Mouse (Mus musculus): ENCODE measurements around the gene 5830411N06Rik. TPM values are rescaled to one million over a fixed set of nuclear protein-coding genes. Genes with fewer than 3 reads are reported as not detected.

The 5830411N06Rik gene
- not detected in 2 replicates for polyA plus RNA-seq (2015; fragmentation: Nextera tagmentation; extraction: Ambion mirVana)

GRCm38 (mm10) chr7:140247216-140247615, at the start of gene 5830411N06Rik:
Gene 5830411N06Rik (plus strand): TSS chr7:140247284.
- no peak within 1 kb of the TSS for H3K27ac ChIP-seq
- H3K4me3 ChIP-seq (replicated peaks): no peak within 1 kb of the TSS
- no peaks in the 10 kb centered on the region for H3K36me3 ChIP-seq
- H3K9me3 ChIP-seq: no peaks in the 10 kb centered on the region
- 77% methylated on average over 4 of the region's 4 CpGs for WGBS
- no peaks in the 10 kb centered on the region for H3K27me3 ChIP-seq (replicated peaks)
- no peak for ATAC-seq
- no peaks in the 10 kb centered on the region for H3K4me1 ChIP-seq (replicated peaks)
- no peak within 1 kb of the TSS for H3K4me2 ChIP-seq (replicated peaks)
- no peak within 1 kb of the TSS for H3K9ac ChIP-seq

GRCm38 (mm10) chr7:140201090-140201489, 46.0 kb upstream of the 5830411N06Rik start:
- no peak overlapping the region for H3K4me3 ChIP-seq (replicated peaks)
- no peaks in the 10 kb centered on the region for H3K27me3 ChIP-seq (replicated peaks)
- no peaks in the 10 kb centered on the region for H3K36me3 ChIP-seq
- ATAC-seq: no peak
- no peak overlapping the region for H3K4me2 ChIP-seq (replicated peaks)
- WGBS: 87% methylated on average over 4 of the region's 4 CpGs
- no peak overlapping the region for H3K9ac ChIP-seq
- H3K9me3 ChIP-seq: no peaks in the 10 kb centered on the region
- H3K27ac ChIP-seq: no peak overlapping the region
- H3K4me1 ChIP-seq (replicated peaks): no peaks in the 10 kb centered on the region

GRCm38 (mm10) chr7:140205864-140206263, 41.2 kb upstream of the 5830411N06Rik start, which contains the start of gene Olfr524:
Gene Olfr524 (minus strand): TSS chr7:140205964.
- Histone ChIP-seq H3K4me2 (replicated peaks) (no peak within 1 kb of the TSS), H3K4me3 (replicated peaks) (no peak within 1 kb of the TSS), H3K9ac (no peak within 1 kb of the TSS), H3K27ac (no peak within 1 kb of the TSS), H3K36me3 (no peaks in the 10 kb centered on the region), H3K27me3 (replicated peaks) (no peaks in the 10 kb centered on the region), H3K4me1 (replicated peaks) (no peaks in the 10 kb centered on the region), H3K9me3 (no peaks in the 10 kb centered on the region)
- ATAC-seq: no peak

- H3K9me3 ChIP-seq: no peaks in the 10 kb centered on the region
- no peaks in the 10 kb centered on the region for H3K4me1 ChIP-seq (replicated peaks)
- no peak overlapping the region for H3K27ac ChIP-seq
- no peaks in the 10 kb centered on the region for H3K36me3 ChIP-seq
- no peak overlapping the region for H3K4me2 ChIP-seq (replicated peaks)
- no peak overlapping the region for H3K9ac ChIP-seq
- ATAC-seq: no peak
- no peak overlapping the region for H3K4me3 ChIP-seq (replicated peaks)
- no peaks in the 10 kb centered on the region for H3K27me3 ChIP-seq (replicated peaks)
- 79% methylated on average over 3 of the region's 3 CpGs for WGBS
Measured at GRCm38 (mm10) chr7:140206904-140207303, 40.2 kb upstream of the 5830411N06Rik start.

- Histone ChIP-seq H3K27ac (no peak overlapping the region), H3K27me3 (replicated peaks) (no peaks in the 10 kb centered on the region), H3K36me3 (no peaks in the 10 kb centered on the region), H3K4me2 (replicated peaks) (no peak overlapping the region), H3K4me1 (replicated peaks) (no peaks in the 10 kb centered on the region), H3K4me3 (replicated peaks) (no peak overlapping the region), H3K9ac (no peak overlapping the region), H3K9me3 (no peaks in the 10 kb centered on the region)
- 62% methylated on average over 8 of the region's 8 CpGs for WGBS
- ATAC-seq: no peak
Measured at GRCm38 (mm10) chr7:140208153-140208552, 38.9 kb upstream of the 5830411N06Rik start.

GRCm38 (mm10) chr7:140208677-140209076, 38.4 kb upstream of the 5830411N06Rik start:
- H3K4me2 ChIP-seq (replicated peaks): no peak overlapping the region
- no peak overlapping the region for H3K27ac ChIP-seq
- no peak overlapping the region for H3K9ac ChIP-seq
- H3K27me3 ChIP-seq (replicated peaks): no peaks in the 10 kb centered on the region
- H3K4me1 ChIP-seq (replicated peaks): no peaks in the 10 kb centered on the region
- WGBS: 62% methylated on average over 3 of the region's 3 CpGs
- no peak overlapping the region for H3K4me3 ChIP-seq (replicated peaks)
- H3K36me3 ChIP-seq: no peaks in the 10 kb centered on the region
- H3K9me3 ChIP-seq: no peaks in the 10 kb centered on the region
- ATAC-seq: no peak

- WGBS: 78% methylated on average over 5 of the region's 5 CpGs
- Histone ChIP-seq H3K9ac (no peak overlapping the region), H3K4me2 (replicated peaks) (no peak overlapping the region), H3K9me3 (no peaks in the 10 kb centered on the region), H3K4me3 (replicated peaks) (no peak overlapping the region), H3K27ac (no peak overlapping the region), H3K4me1 (replicated peaks) (no peaks in the 10 kb centered on the region), H3K27me3 (replicated peaks) (no peaks in the 10 kb centered on the region), H3K36me3 (no peaks in the 10 kb centered on the region)
- no peak for ATAC-seq
Measured at GRCm38 (mm10) chr7:140213841-140214240, 33.2 kb upstream of the 5830411N06Rik start.

- ATAC-seq: no peak
- H3K27me3 ChIP-seq (replicated peaks): no peaks in the 10 kb centered on the region
- H3K4me1 ChIP-seq (replicated peaks): no peaks in the 10 kb centered on the region
- H3K27ac ChIP-seq: no peak within 1 kb of the TSS
- WGBS: 89% methylated on average over 2 of the region's 2 CpGs
- no peaks in the 10 kb centered on the region for H3K36me3 ChIP-seq
- no peak within 1 kb of the TSS for H3K4me2 ChIP-seq (replicated peaks)
- H3K9ac ChIP-seq: no peak within 1 kb of the TSS
- H3K9me3 ChIP-seq: no peaks in the 10 kb centered on the region
- no peak within 1 kb of the TSS for H3K4me3 ChIP-seq (replicated peaks)
Measured at GRCm38 (mm10) chr7:140217967-140218366, 29.1 kb upstream of the 5830411N06Rik start, which contains the start of gene Cd163l1. Gene Cd163l1 (plus strand): TSS chr7:140218267.

- Histone ChIP-seq H3K9ac (no peak overlapping the region), H3K36me3 (no peaks in the 10 kb centered on the region), H3K4me3 (replicated peaks) (no peak overlapping the region), H3K27me3 (replicated peaks) (no peaks in the 10 kb centered on the region), H3K4me2 (replicated peaks) (no peak overlapping the region), H3K27ac (no peak overlapping the region), H3K9me3 (no peaks in the 10 kb centered on the region), H3K4me1 (replicated peaks) (no peaks in the 10 kb centered on the region)
- no peak for ATAC-seq
- 14% methylated on average over 1 of the region's 1 CpGs for WGBS
Measured at GRCm38 (mm10) chr7:140219268-140219667, 27.8 kb upstream of the 5830411N06Rik start.

GRCm38 (mm10) chr7:140220375-140220774, 26.7 kb upstream of the 5830411N06Rik start:
- no peaks in the 10 kb centered on the region for H3K9me3 ChIP-seq
- H3K27ac ChIP-seq: no peak overlapping the region
- no peak for ATAC-seq
- 89% methylated on average over 4 of the region's 4 CpGs for WGBS
- H3K36me3 ChIP-seq: no peaks in the 10 kb centered on the region
- H3K4me2 ChIP-seq (replicated peaks): no peak overlapping the region
- no peak overlapping the region for H3K4me3 ChIP-seq (replicated peaks)
- no peaks in the 10 kb centered on the region for H3K27me3 ChIP-seq (replicated peaks)
- no peaks in the 10 kb centered on the region for H3K4me1 ChIP-seq (replicated peaks)
- no peak overlapping the region for H3K9ac ChIP-seq

GRCm38 (mm10) chr7:140224209-140224608, 22.9 kb upstream of the 5830411N06Rik start:
- ATAC-seq: no peak
- H3K27ac ChIP-seq: no peak overlapping the region
- no peak overlapping the region for H3K9ac ChIP-seq
- no peaks in the 10 kb centered on the region for H3K9me3 ChIP-seq
- no peaks in the 10 kb centered on the region for H3K4me1 ChIP-seq (replicated peaks)
- no peak overlapping the region for H3K4me2 ChIP-seq (replicated peaks)
- no peaks in the 10 kb centered on the region for H3K27me3 ChIP-seq (replicated peaks)
- H3K36me3 ChIP-seq: no peaks in the 10 kb centered on the region
- no peak overlapping the region for H3K4me3 ChIP-seq (replicated peaks)
- WGBS: 83% methylated on average over 13 of the region's 13 CpGs

GRCm38 (mm10) chr7:140228476-140228875, 18.6 kb upstream of the 5830411N06Rik start:
- H3K27ac ChIP-seq: no peak overlapping the region
- H3K36me3 ChIP-seq: no peaks in the 10 kb centered on the region
- H3K4me1 ChIP-seq (replicated peaks): no peaks in the 10 kb centered on the region
- no peak overlapping the region for H3K4me2 ChIP-seq (replicated peaks)
- H3K27me3 ChIP-seq (replicated peaks): no peaks in the 10 kb centered on the region
- no peak for ATAC-seq
- whole genome bisulfite sequencing: 78% methylated on average over 13 of the region's 13 CpGs
- no peak overlapping the region for H3K9ac ChIP-seq
- H3K4me3 ChIP-seq (replicated peaks): no peak overlapping the region
- no peaks in the 10 kb centered on the region for H3K9me3 ChIP-seq

GRCm38 (mm10) chr7:140231026-140231425, 16.1 kb upstream of the 5830411N06Rik start:
- 67% methylated on average over 2 of the region's 2 CpGs for whole genome bisulfite sequencing
- no peak overlapping the region for H3K4me3 ChIP-seq (replicated peaks)
- no peak overlapping the region for H3K9ac ChIP-seq
- no peaks in the 10 kb centered on the region for H3K9me3 ChIP-seq
- no peak overlapping the region for H3K27ac ChIP-seq
- no peak overlapping the region for H3K4me2 ChIP-seq (replicated peaks)
- H3K36me3 ChIP-seq: no peaks in the 10 kb centered on the region
- H3K4me1 ChIP-seq (replicated peaks): no peaks in the 10 kb centered on the region
- no peaks in the 10 kb centered on the region for H3K27me3 ChIP-seq (replicated peaks)
- no peak for ATAC-seq
